Mouse (Mus musculus) kidney, postnatal 36 days (tissue): ENCODE measurements around the gene Gabra6.

Source experiments
- DNase-seq, 2 experiments: peaks; one replicate each; pipeline ENCODE4 v3.0.0; 2021 to 2022; ENCODE audit warnings: mixed read lengths in 2 of 2

Gene Gabra6

DNA sequence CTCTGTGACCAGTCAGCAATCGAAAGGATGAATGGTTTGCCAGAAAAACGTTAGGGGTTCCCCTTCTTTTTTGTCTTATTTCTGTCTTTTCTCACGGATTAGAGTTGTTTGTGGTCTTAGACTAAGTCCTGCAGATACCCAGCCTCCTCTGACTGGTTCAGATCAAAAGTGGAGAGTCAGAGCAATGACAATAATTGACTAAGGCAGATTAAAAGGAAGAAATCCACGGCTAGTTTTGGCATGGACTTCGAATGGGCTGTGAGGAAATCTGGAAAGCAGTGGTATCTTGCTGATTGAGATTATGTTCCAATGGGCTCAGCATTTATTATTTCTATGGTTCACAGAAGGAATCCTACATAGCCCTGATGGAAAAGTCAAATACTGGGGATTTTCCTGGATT, at the start of gene Gabra6:
Gabra6 (minus strand) TSS at position 191 of the 400 bp plus-strand sequence.
- DNase-seq, result no peak

- no peak for DNase-seq
These were observed 44.7 kb upstream of the Gabra6 start for GRCm38 (mm10) chr11:42365544-42365943.

- DNase-seq, result no peak
These were observed 11.2 kb upstream of the Gabra6 start for GRCm38 (mm10) chr11:42332121-42332520.

GRCm38 (mm10) chr11:42326262-42326661, 5.4 kb upstream of the Gabra6 start:
- no peak for DNase-seq

DNA sequence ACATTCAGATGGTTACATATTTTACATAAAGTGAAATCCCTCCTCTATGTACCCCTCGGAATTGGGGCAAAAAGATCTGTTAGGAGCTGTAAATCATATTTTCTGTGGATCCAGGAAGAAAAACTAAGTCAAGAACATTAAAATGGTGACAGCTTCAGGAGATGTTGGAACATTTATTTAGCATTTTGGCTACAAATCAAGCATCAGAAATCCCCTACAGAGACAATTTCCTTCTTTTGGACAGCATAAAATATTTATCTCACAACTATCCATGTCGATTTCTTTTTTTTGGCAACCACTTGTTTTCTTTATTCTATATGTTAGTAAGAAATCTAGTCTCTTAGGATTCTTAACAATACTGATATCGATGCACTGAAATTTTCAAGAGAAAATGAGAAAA, 688 bp upstream of the Gabra6 start:
- no peak for DNase-seq

DNA sequence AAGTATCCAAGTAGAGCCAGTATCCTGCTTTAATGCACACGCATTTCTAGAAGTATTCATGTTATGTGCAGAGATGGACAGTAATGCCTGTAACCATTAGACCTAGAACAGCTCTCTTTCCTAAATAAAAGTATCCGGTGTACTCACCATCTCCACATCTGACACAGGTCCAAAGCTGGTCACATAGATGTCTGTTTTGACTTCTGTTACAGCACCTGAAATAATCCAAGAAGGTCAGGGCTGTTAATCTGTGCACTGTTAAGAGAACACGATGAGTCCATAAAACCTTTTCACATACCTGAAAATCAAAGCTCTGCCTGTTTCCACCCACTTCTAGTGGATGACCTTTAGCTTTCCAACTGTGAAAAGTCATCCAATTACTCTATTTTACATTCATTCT, 1.4 kb downstream of the Gabra6 start:
- no peak for DNase-seq

GRCm38 (mm10) chr11:42319101-42319500, 1.8 kb downstream of the Gabra6 start:
- DNase-seq, result no peak

DNA sequence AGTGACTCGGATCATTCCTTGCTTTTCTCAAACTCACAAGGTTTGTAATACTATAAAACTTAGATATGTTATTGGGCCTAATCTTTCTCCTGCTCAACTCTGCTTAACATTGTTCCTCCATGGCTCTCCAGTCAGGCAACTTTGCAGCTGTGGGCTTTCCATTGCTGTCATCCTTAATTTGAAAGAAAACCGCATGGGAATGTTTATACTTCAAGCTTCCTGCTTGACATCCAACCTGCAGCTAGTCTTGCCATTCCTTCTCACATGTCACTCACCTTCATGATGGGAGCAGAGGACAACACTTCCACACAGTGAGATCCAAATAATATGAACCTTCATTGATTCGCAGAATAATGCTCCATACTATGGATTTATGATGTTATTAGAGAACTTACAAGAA, 2.9 kb downstream of the Gabra6 start:
- DNase-seq, result no peak

DNA sequence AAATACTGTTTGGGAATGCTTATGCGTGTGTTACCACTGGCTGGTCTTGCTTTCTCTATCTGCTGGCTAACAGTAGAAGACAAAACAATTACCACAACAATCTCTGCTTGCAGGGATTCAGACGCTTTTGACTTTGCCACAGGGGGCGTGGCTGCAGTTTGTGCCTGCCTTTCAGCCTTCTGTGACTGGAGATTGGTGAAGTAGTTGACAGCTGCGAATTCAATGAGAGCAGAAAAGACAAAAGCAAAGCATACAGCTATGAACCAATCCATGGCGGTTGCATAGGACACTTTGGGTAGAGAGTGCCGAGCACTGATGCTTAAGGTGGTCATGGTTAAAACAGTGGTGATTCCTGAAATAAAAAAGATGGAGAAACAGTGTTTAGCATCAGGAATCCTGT, 6.0 kb downstream of the Gabra6 start:
- peak in 1 of 2 experiments; percentile 1 for DNase-seq

GRCm38 (mm10) chr11:42310892-42311291, 10.0 kb downstream of the Gabra6 start:
- DNase-seq, result no peak

GRCm38 (mm10) chr11:42309086-42309485, 11.8 kb downstream of the Gabra6 start:
- no peak for DNase-seq

DNA sequence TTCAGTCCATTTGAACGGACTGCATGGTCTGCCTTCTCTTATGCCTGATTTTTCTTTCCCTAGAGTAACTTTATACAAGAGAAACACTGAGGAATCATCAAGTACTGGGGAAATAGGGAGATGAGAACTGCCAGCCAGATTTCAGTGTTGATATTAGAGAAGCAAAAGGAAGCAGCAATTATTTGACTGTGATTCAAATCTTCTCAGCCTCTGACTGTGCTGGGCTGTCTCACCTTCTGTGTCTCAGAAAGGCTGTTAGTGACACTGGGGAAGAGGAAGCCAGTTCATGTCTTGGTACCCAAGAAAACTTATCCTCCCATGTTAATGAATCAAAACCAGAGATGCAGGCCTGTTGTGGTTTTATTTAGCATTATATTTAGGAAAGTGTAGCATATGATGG, 14.8 kb downstream of the Gabra6 start:
- no peak for DNase-seq

DNA sequence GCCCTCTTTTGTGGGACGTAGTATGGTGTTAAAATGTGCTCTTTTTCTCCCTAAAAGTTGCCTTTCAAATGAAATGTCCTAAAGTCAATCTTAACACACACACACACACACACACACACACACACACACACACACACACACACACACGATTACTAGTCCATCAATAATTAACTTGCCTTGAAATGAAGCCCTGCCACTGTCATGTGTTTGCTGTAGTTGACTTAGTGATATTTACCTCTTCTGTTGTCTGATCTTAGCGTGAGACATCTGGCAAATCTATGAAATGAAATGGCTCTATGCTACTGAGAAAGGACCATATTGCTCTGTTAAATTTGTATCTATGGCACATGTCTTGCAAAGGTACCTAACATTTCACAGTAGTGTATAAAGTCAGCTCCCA, 61.9 kb downstream of the Gabra6 start:
- no peak for DNase-seq
